Mouse (Mus musculus) kidney, postnatal 10 days (tissue): ENCODE measurements around the gene Mrpl27.
"Not testable (repeated sequence)": the region's sequence is repeated elsewhere in the genome, so short reads cannot be mapped to it uniquely, and the experiment has no call there.

ENCODE experiments used
- DNase-seq: peaks from one replicate; pipeline ENCODE4 v3.0.0; 2021; ENCODE audit warnings: mixed read lengths

The Mrpl27 gene

GRCm38 (mm10) chr11:94675446-94675845 lies 21.9 kb downstream of the Mrpl27 start:
- no peak for DNase-seq

GRCm38 (mm10) chr11:94676308-94676707 lies 22.7 kb downstream of the Mrpl27 start:
- no peak for DNase-seq

DNA sequence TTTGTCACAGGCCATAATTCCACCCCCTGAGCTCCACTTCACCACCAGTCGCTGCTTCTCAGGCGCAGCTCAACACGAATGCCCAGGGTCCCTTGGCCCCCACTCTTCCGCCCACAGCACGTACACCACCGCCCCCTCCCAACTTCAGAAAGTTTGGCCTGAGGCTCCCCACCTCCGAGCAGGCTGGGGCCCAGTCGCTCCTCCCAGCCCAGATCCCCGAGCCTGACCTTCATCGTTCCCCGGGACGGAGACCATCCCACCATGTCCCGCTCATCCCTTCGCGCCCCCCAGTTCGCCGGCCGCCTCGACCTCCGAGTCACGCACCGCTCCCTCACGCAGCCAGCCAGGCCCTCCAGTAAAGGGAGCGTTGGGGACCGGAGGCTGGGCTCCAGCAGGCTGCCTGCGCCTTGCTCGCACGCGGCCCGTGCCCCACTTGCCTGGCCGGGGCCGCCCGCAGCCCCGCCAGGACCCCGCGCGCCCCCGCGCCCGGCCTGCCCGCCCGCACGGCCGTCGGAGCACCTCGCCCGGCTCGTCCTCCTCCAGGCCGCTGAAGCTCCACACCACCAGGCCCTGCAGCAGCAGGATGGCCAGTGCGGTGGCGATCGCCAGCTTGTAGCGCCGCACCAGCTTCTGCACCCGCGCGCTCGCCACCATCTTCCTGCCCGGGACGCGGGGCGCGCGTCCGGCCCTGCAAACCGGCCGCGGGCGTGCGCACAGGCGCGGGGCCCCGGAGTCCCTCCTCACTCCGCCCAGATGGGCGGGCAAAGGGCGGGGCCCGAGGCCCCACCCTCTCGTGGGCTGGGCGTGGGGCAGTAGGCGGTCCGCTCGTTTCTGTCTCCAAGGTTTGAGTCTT lies 23.4 kb downstream of the Mrpl27 start, which contains the start of gene Xylt2:
TSS of gene Xylt2 (minus strand) at position 762 of the 853 bp plus-strand sequence.
- peak; percentile 96 for DNase-seq

DNA sequence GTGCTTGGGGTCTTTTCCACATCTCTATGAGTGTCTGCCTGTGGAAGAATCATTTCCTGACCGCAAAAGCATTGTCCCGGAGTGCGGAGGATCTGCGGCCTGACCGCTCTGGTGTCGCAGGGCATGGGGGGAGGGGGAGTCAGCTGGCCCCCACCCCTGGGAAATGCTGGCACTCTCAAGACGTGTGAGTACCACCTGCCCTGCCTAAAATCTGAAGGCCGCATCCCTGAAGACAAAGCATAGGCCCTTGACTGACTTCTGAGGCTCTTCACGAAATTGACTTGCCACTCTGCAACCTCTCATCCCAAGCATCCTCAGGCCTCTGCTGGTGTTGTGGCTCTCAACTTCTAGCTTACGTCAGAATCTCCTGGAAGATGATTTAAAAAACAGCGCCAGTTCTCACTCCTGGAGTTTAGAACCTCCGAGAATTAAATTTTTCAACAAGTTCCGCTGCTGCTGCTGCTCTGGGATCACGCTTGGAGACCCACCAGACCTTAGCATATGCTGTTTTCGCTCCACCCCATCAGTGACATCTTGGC lies 24.1 kb downstream of the Mrpl27 start:
- DNase-seq, result no peak

GRCm38 (mm10) chr11:94680639-94681038 lies 27.1 kb downstream of the Mrpl27 start:
- DNase-seq, result no peak

DNA sequence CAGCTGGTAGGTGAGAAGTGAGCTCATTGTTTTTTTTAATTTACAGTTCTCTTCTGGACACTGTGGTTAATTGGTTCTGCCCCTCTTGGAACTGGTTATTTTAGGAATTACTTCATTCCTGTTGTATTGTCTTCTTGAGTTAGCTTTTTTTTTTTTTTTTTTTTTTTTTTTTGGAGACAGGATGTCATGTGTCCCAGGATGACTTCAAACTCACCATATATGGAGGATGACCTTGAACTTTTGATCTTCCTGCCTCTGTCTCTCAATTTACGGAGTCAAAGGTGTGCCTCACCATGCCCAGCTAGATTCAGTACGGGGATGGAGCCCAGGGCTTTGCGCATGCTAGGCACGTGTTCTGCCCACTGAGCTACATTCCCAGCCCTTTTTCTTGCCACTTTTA lies 28.1 kb downstream of the Mrpl27 start:
- no peak for DNase-seq

DNA sequence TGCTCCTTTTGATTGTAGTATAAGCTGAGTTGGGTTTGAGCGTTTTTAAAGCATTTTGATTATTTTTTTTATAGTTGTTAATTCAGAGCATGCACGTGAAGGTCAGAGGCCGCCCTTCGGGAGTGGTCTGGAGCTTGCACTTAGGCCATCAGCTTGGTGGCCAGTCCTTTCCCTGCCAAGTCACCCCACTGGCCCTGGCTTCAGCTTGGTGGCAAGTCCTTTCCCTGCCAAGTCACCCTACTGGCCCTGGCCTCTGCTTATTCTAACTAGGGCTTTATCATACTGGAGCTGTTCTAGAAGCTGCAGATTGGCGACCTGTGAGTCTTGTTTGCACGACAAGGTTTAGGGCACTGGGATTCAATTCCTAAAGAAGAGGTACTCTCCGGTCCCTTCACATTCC lies 28.9 kb downstream of the Mrpl27 start:
- no peak for DNase-seq

GRCm38 (mm10) chr11:94687178-94687577 lies 33.6 kb downstream of the Mrpl27 start:
- no peak for DNase-seq

DNA sequence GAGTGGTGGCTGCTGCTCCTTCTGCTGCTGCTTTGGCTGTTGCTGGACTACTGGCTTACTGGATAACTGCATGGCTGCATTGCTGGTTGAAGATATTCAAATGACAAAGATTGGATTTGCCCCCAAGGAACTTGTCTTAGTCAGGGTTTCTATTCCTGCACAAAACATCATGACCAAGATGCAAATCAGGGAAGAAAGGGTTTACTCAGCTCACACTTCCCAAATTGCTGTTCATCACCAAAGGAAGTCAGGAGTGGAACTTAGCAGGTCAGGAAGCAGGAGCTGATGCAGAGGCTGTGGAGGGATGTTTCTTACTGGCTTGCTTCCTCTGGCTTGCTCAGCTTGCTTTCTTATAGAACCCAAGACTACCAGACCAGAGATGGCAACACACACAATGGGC lies 38.9 kb downstream of the Mrpl27 start:
- not testable (repeated sequence) for DNase-seq

GRCm38 (mm10) chr11:94695508-94695907 lies 41.9 kb downstream of the Mrpl27 start:
- no peak for DNase-seq

GRCm38 (mm10) chr11:94697140-94697539 lies 43.6 kb downstream of the Mrpl27 start:
- DNase-seq, result no peak

GRCm38 (mm10) chr11:94697703-94698464 lies 44.3 kb downstream of the Mrpl27 start:
- DNase-seq, result no peak

DNA sequence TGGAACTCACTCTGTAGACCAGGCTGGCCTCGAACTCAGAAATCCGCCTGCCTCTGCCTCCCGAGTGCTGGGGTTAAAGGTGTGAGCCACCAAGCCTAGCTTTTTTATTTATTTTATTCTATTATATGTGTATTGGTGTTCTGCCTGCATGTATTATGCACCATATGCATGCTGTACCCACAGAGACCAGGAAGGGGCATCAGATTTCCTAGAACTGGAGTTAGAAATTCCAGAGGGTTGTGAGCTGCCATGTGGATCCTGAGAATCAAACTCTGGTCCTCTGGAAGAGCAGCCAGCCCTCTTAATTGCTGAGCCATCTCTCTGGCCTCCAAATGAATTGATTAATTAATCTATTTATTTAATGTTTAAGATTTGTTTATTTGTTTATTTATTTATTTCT lies 45.8 kb downstream of the Mrpl27 start:
- DNase-seq, result no peak

DNA sequence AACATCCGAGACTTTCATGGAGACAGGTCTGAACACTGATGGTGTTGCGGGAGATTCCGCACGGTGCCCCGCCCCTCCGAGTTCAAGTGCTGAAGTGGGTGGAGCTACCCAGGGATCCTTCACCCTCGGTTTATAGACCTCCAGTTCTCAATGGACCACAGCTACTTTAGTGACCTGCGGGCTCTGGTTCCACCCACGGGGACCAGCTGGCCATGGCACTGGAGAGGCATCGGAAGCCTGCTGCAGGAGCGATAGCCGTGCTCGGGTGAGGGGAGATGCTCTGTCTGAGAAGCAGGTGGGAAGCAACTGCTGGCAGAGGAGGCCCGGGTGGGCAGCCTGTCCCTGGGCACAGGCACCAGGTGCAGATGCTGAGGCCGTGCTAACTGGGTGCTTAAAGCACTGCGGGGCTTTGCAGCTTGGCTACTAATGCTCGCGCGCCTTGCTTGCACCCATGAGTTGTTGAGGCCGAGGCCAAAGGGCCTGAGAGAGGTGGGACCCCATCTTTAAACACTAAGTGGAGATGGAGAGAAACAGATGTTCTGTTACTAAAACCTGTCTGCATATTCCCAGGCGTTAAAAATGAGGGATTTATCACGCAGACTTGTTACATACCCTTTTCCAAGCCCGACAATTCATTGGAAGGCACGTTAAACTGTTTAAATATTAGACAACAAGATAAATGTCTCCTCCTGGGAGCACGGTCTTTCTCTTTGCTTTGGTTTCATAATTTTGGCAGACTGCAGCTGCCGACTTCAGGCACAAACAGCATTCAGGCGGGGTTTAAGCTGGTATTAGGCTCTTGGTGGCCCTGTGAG lies 48.0 kb downstream of the Mrpl27 start:
- DNase-seq, result peak; percentile 27

- DNase-seq, result no peak
Measured at GRCm38 (mm10) chr11:94702216-94702610, 48.6 kb downstream of the Mrpl27 start.

DNA sequence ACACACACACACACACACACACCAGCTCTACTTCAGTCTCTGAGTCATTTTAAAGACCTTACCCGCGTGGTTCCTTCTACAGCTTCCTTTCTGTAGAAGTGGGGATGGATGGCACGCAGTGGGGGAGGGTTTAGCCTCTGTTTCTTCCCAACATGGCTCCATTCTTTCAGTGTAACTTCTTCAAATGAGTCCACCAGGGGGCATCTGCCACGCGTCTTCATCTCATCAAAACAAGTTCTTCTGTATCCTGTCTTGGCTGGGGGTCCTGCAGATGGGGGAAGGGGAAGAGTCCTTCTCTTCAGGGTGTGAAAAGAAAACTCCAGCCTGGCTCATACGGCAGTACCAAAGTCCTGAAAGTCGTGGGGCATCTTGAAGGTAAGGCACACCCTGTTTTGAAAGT lies 50.5 kb downstream of the Mrpl27 start:
- DNase-seq, result peak; percentile 28

DNA sequence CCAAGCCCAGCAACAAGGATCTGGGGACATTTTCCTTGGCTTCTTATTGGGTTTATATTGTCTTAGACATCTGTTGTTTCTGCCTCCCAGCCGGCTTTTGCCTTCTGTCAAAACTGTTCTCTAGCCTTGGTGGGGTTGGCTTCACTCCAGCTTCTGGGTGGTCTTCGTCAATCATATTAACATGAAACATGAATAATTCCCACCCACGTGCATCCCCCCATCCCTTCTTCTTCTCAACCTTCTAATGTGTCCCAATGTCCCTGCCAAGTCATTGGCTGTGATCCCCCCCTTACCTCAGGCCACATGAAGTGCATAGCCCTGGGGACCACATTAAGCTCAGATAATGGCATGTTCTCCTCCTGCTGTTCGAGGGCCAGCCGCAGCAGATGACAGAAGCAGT lies 50.9 kb downstream of the Mrpl27 start, which contains the start of gene Gm11541:
TSS of gene Gm11541 (minus strand) at position 28 of the 400 bp plus-strand sequence.
- DNase-seq, result peak; percentile 69
